Mouse (Mus musculus) liver, postnatal 0 days (tissue): ENCODE results near the gene Mgat5.

Experiments
- CTCF ChIP-seq: sonication (generic); IDR thresholded peaks from 2 replicates; pipeline ENCODE4 v1.5.1; 2016; ENCODE audit warnings: antibody characterized with exemption, low read depth
- EP300 ChIP-seq: IDR thresholded peaks from 2 replicates; pipeline ENCODE4 v1.6.1; 2016; ENCODE audit warnings: antibody characterized with exemption, low read depth, mild to moderate bottlenecking

DNA sequence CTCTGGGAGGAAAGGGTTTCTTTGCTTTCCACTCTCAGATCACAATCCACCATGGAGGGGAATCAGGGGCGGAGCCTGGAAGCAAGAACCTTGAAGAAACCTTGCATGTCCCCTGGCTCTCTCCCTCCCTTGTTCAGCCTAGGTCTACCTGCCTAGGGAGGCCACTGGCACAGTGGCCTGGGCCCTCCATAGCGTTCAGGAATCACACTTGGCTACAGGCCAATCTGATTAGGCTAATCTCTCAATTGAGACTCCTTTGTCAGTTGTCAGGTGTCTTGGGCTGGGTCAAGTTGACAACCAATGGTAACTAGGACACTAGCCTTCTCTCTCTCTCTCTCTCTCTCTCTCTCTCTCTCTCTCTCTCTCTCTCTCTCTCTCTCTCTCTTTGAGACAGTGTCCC lies 12.2 kb downstream of the Mgat5 start:
- TF ChIP-seq CTCF (no peak), EP300 (no peak)
